17 mouse cellular contexts compared by ENCODE assay signal in genomic region chr3:21778789-21779188, GRCm38 (mm10).
"Had no signal": no experiment of that assay in that cellular context is flagged by ENCODE, and none has a peak within 500 bp of the region (broad histone marks: within the 10 kb centered on the region; RNA-seq: fewer than 3 reads in every experiment).

No protein-coding gene starts in this region.

- H3K9me3 ChIP-seq: limb, embryonic 10.5 days; limb, embryonic 13.5 days; liver, embryonic 12.5 days; liver, embryonic 15.5 days; midbrain, embryonic 12.5 days; midbrain, embryonic 15.5 days; neural tube, embryonic 12.5 days; neural tube, embryonic 15.5 days had no signal

- H3K27ac ChIP-seq: kidney, postnatal 0 days; layer of hippocampus, adult 2 months; limb, embryonic 10.5 days; limb, embryonic 13.5 days; liver, embryonic 12.5 days; liver, embryonic 15.5 days; macrophage; midbrain, embryonic 12.5 days; midbrain, embryonic 15.5 days; neural tube, embryonic 12.5 days; neural tube, embryonic 15.5 days had no signal

- H3K27me3 ChIP-seq: limb, embryonic 13.5 days; liver, embryonic 12.5 days; liver, embryonic 15.5 days; midbrain, embryonic 12.5 days; midbrain, embryonic 15.5 days; neural tube, embryonic 12.5 days; neural tube, embryonic 15.5 days had no signal

- ATAC-seq: liver, embryonic 12.5 days; lung, postnatal 0 days; midbrain, embryonic 15.5 days had no signal

- H3K36me3 ChIP-seq: limb, embryonic 10.5 days; limb, embryonic 13.5 days; liver, embryonic 12.5 days; liver, embryonic 15.5 days; midbrain, embryonic 12.5 days; midbrain, embryonic 15.5 days; neural tube, embryonic 12.5 days; neural tube, embryonic 15.5 days had no signal

- DNase-seq: kidney, postnatal 25 days; layer of hippocampus, adult 9-11 months; liver; lung, adult 18-20 months; thymus, postnatal 25 days had no signal

- H3K9ac ChIP-seq: limb, embryonic 13.5 days; liver, embryonic 12.5 days; liver, embryonic 15.5 days; midbrain, embryonic 12.5 days; midbrain, embryonic 15.5 days; neural tube, embryonic 12.5 days; neural tube, embryonic 15.5 days had no signal

- H3K4me3 ChIP-seq: layer of hippocampus, adult 2 months; limb, embryonic 10.5 days; limb, embryonic 13.5 days; liver, embryonic 12.5 days; liver, embryonic 15.5 days; midbrain, embryonic 12.5 days; midbrain, embryonic 15.5 days; neural tube, embryonic 12.5 days; neural tube, embryonic 15.5 days had no signal

- H3K4me2 ChIP-seq: limb, embryonic 13.5 days; liver, embryonic 12.5 days; liver, embryonic 15.5 days; midbrain, embryonic 12.5 days; midbrain, embryonic 15.5 days; neural tube, embryonic 12.5 days; neural tube, embryonic 15.5 days had no signal

- H3K4me1 ChIP-seq: limb, embryonic 10.5 days; limb, embryonic 13.5 days; midbrain, embryonic 15.5 days; neural tube, embryonic 12.5 days; neural tube, embryonic 15.5 days had no signal
